Mouse (Mus musculus) bone marrow macrophage, adult 2 months (primary cell): ENCODE measurements around the gene Ptpn22. TPM values are rescaled to one million over a fixed set of nuclear protein-coding genes. Genes with fewer than 3 reads are reported as not detected.
A peak's percentile ranks its signal among the peaks of the same experiment; 100 is the strongest.
"Not testable (repeated sequence)": the region's sequence is repeated elsewhere in the genome, so short reads cannot be mapped to it uniquely, and the experiment has no call there.

Source experiments
- H3K27ac ChIP-seq: 2 replicates; pipeline ENCODE4 v1.5.1; 2012; ENCODE audit warnings: low read depth, low read length; ENCODE audit not compliant: insufficient read depth
- H3K4me1 ChIP-seq: 2 replicates; pipeline ENCODE4 v1.6.1; 2012; ENCODE audit warnings: low read length; ENCODE audit not compliant: control insufficient read depth, insufficient read depth
- H3K4me3 ChIP-seq: 2 replicates; pipeline ENCODE4 v1.5.1; 2012; ENCODE audit warnings: mild to moderate bottlenecking, low read length, moderate library complexity; ENCODE audit not compliant: insufficient read depth
- CTCF ChIP-seq: IDR thresholded peaks from 2 replicates; pipeline ENCODE4 v1.5.1; 2012; ENCODE audit warnings: low read depth, mild to moderate bottlenecking, low read length, moderate library complexity
- POLR2A ChIP-seq: IDR thresholded peaks from 2 replicates; pipeline ENCODE4 v1.6.1; 2012; ENCODE audit warnings: mild to moderate bottlenecking, low read depth, low read length, borderline replicate concordance
- polyA plus RNA-seq: library from polyadenylated mRNA; stranded (reverse); fragments of >200 nt; gene quantifications from 2 replicates; pipeline ENCODE4 v1.2.4, GENCODE M21; 2012; ENCODE audit not compliant: missing spikeins, insufficient read depth, insufficient read length

Ptpn22 gene
- polyA plus RNA-seq, 1 experiment = 76.0 TPM

DNA sequence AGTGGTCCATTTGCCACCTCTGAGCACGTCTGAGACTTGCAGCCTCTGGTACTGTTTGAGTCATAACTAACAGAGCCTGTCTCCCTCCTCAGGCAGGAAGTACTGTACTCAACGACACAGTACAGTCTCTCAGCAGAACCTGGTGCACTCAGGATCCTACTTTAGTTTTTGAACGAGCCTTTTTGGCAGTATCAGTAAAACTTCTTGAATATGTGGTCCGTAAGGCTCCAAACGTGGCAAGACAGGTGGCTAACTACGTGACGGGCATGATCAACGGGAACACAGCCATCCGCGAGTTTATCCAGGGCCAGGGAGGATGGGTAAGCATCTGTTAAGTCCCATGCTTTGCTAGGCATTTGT is 23.7 kb upstream of the Ptpn22 start:
- TF ChIP-seq POLR2A = no peak
- peaks cover 19% of the 10 kb centered on the region for H3K4me1 ChIP-seq
- H3K27ac ChIP-seq = no peak overlapping the region
- H3K4me3 ChIP-seq = no peak overlapping the region

DNA sequence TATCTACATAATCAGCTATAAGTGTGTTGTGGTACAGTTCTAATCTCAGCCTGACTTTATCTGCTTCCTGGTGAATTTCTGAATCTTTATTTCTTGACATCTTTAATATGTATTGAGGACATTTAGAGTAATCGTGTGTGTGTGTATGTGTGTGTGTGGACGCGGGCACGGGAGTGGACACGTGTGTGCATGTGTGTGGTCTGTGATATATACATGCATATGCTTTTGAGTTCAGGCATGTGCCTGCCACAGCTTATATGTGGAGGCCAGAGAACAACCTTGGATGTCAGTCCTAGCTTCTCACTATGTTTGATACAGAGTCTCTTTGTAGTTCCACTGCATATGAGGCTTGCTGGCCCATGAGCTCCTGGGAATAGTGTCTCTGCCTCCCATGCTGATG is 23.1 kb upstream of the Ptpn22 start:
- H3K4me3 ChIP-seq = no peak overlapping the region
- peaks cover 14% of the 10 kb centered on the region for H3K4me1 ChIP-seq
- H3K27ac ChIP-seq = no peak overlapping the region
- no peak for TF ChIP-seq CTCF
- TF ChIP-seq POLR2A = no peak

DNA sequence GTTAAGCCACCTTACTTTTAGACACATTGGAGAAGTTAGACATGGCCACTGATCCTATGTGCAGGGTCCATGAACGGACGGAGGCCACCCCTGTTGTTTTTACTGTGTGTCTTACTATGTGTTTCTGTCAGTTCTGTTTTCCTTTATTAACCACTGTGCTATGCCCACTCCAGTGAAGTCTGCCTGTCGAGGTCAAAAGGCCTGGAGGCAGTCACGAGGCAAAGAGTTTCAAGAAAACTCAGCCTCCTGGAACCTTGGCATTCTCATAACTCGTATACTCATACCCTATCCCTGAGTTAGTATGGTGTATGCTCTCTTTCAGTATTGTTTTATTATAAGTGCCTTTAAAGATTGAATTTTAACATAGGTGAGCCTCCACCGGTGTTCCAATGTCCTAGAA is 19.9 kb upstream of the Ptpn22 start:
- 0 out of 2 replicates have a peak, but pooled peaks cover 2% of the 10 kb centered on the region for H3K4me1 ChIP-seq
- no peak for TF ChIP-seq POLR2A
- no peak for TF ChIP-seq CTCF
- no peak overlapping the region for H3K4me3 ChIP-seq

DNA sequence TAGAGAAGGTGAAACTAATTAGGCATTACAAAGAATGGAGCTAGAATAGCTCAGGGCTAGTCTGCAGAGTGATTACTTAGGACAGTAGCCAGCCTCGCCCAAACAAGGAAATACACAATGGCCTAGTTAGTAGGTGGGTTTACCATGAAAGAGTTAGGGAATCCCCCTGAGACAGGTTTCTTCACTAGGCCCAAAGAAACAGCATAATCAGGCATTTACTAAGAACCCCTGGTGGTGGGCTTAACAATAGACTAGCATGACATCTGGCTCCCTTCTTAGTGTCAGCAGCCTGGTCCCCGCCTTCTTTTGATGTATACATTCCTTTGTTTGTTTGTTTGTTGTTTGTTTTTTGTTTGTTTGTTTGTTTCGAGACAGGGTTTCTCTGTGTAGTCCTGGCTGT is 19.4 kb upstream of the Ptpn22 start:
- not testable (repeated sequence) for H3K27ac ChIP-seq, H3K4me3 ChIP-seq, H3K4me1 ChIP-seq

More for the DNA sequence above, 19.9 kb upstream of the Ptpn22 start:
- no peak overlapping the region for H3K27ac ChIP-seq

DNA sequence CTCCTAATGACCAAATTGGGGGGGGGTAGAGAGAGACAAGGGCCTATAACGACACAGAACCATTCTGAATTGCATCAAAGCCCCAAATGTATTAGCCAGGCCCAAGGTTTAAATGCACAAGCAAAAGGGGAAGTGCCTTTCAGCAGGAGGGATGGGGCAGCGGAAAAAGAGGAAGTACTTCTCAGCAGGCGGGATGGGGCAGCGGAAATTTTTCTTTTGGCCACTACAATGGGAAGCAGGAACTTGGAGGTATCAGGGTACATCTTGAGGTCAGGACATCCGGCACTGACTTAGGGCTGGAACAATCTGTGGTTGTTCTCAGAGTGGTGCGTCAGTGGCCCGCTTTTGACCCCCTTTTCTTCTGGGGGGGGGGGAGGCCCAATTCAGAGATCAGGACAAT is 18.6 kb upstream of the Ptpn22 start:
- not testable (repeated sequence) for H3K4me1 ChIP-seq, H3K4me3 ChIP-seq, H3K27ac ChIP-seq

DNA sequence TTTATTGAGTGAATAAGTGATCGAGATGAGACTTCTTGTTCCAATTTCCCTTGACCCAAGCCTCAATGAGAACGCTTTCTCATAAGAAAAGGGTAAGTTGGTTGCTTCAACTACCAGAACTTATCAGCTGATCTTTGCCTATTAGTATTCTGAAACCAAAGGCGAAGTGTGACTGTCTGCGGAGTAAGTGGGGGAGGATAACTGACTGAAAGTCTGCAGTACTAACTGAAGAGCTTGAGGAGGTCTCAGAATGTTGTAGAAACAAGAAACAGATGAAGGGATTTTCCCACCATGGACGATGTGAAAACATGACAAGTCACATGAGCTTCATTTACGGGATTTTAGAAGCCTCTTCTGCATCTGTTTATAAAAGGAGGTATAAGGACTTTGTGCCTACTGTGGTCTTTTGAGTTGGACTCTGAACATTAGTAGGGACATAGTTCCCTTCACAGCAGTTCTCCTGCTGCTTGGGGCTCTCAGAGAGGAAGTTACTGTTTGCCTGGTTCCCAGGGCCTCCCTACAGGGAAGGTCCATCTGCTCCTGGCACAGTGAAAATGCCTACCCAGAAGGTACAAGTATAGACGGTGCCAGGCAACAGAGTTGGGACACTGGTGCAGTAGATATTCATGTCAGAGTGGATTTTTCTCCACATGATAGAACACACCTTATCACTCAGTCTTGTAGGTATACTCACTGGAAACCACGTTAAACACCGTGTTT is 8.8 kb upstream of the Ptpn22 start:
- Histone ChIP-seq H3K4me1 (peaks cover 17% of the 10 kb centered on the region), H3K4me3 (no peak overlapping the region), H3K27ac (no peak overlapping the region)
- TF ChIP-seq POLR2A (no peak), CTCF (no peak)

DNA sequence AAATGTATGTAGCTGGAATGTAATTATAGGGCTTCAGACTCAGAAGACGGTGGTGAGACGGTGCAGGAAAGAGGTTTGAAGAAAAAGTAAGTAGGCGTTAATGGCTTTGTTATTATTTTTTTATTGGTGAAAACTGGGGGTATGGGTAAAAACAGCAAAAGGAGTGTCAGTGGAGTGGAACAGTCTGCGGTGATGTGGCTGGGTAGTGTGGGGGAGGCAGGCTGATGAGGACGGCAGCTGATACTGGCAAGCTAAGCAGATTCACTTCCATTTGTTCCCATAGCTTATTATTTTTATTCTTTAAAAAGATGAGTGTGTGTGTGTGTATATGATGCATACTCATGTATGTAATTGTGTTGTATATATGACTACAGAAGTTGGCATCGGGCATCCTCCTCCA is 8.1 kb upstream of the Ptpn22 start:
- no peak overlapping the region for H3K27ac ChIP-seq

DNA sequence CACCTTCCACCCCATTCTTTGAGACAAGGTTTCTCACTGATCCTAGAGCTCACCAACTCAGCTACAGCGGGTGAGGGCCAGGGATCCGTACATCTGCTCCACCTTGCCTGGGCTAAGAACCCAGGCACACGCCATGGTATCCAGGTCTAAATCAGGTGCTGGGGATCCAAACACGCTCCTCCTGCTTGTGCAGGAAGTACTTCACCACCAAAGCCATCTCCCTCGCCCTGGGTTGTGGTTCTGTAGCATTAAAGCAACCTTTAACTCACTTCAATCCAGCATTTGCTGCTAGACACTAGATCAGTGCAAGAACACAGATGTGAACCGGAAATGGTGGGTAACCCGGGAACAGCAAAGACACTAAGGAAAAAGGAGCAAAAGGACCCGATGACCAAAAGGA is 7.7 kb upstream of the Ptpn22 start:
- Histone ChIP-seq H3K4me1 (peaks cover 20% of the 10 kb centered on the region), H3K4me3 (no peak overlapping the region), H3K27ac (no peak overlapping the region)
- TF ChIP-seq CTCF (no peak), POLR2A (no peak)

More for the DNA sequence above, 8.1 kb upstream of the Ptpn22 start:
- no peak overlapping the region for H3K4me3 ChIP-seq
- H3K4me1 ChIP-seq = peaks cover 20% of the 10 kb centered on the region
- TF ChIP-seq POLR2A = no peak
- TF ChIP-seq CTCF = no peak

DNA sequence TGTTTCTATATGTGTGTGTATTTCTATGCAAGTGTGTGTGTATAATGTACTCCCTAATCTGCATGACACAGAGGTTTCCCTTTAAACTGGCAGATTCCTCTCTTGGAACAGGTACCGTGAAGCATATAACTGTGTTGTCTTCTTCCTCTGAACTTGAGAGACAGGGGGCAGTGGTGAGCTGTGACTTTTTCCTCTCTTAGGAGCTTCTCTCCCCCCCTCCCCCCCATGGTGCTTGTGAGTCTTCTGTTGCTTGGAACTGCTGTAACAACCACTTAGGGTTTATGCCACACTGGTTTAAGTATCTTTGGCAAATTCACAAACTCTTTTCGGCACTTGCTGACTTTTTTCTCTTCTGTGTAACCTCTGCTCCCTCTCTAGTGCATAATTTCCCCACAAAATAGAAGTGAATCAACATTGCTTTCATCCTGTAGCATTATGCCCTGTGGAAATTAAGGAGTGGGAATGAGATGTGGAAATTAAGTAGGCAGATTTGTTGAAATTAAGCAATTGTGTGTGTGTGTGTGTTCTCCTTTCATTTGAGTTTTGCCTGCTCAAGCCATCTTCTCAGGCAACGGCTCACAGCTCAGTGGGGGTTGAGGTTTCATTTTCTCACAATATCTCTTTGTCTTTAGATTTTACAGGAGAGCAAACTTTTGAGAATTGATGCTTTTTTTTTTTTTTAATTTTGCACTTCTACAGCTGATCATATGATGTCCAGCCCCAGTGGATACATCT is 6.9 kb upstream of the Ptpn22 start:
- TF ChIP-seq CTCF = no peak
- TF ChIP-seq POLR2A = no peak
- Histone ChIP-seq H3K4me3 (no peak overlapping the region), H3K27ac (no peak overlapping the region), H3K4me1 (peaks cover 28% of the 10 kb centered on the region)

DNA sequence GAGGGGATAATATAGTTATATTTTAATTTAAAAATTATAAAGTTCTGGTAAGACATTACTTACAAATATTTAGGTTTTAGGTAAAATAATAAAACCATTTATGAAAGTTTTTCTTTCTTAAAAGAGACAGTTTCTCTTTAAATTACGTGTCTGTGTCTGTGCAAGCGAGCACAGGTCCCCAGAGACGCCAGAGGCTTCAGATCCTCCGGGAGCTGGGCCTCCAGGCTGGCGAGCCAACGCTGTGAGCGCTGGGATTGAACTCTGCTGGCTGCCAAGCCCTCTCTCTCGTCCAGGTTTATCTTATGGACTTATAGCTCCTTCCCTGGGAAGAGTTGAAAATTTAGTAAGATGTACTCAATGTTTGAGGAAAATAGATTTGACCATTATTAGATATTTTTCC is 5.8 kb upstream of the Ptpn22 start:
- H3K4me1 ChIP-seq = peaks cover 32% of the 10 kb centered on the region
- no peak overlapping the region for H3K4me3 ChIP-seq
- TF ChIP-seq POLR2A = no peak

DNA sequence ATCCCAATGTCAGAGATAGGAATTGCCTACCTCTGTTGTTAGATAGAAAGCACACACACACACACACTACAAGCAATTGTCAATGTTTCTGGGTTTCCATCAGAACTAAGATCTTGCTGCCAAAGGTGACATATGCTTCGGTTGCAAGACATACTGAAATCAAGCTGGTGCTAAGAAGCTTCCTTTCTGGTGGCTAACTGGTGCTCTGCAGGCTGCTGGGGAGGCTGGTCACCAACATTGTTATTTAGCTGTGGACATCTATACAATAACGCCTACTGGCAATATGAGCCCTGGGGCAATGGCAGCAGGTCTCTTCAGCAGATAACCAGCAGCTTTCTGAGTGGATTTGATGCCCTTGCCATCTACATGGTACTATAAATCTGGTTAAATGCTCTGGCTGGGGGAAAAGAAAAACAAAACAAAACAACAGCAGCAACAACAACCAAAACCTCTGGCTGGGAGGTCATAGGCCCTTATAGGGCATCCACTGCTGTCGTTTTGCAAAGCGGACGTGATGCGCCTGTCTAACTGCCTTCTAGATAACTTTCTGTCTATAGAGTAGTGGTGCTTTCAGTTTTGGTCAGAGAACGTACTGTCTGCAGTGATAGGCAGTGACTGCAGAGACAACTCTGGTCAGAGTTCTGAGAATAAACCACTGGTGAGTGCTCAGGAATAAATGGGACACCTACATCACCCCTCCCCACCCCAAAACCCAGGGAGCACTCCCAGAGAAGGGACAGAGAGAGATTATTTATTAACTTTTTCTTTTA is 2.4 kb upstream of the Ptpn22 start:
- Histone ChIP-seq H3K4me1 (peaks cover 34% of the 10 kb centered on the region), H3K4me3 (no peak overlapping the region), H3K27ac (peak overlapping the region; percentile 77)
- TF ChIP-seq POLR2A (no peak), CTCF (no peak)

More for the DNA sequence above, 5.8 kb upstream of the Ptpn22 start:
- no peak overlapping the region for H3K27ac ChIP-seq
